Mouse (Mus musculus) cerebellum, postnatal 14 days (tissue): ENCODE measurements at regions not wholly inside any gene's neighbourhood (a gene's known extent, or its start where the extent isn't known, plus 50 kb on each side); places are given as distances from the start of the nearest gene placed in this dataset.

ENCODE experiments used
- DNase-seq, 2 experiments: peaks; one replicate each; pipeline ENCODE4 v3.0.0; 2021; ENCODE audit warnings: mixed read lengths in 2 of 2

DNA sequence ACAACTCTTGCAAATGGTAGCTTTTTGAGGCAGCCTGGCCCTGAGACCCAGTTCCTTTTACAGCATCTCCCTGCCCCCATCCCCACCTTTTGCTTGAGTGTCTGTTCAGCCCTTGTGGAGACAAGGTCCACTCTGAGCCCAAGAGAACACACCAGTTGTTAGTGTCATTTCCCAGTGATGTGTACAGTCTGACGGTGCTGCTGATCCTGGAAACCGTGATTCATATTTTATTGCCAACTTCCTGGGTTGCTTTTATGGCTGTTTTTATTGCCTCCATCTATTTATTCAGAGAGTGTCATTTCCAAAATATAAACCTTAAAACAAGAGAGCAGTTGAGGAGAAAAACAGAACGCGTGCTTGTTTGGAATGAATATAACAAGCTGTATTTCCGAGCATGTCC lies 309.6 kb upstream of the Isl1 start:
- no peak for DNase-seq

DNA sequence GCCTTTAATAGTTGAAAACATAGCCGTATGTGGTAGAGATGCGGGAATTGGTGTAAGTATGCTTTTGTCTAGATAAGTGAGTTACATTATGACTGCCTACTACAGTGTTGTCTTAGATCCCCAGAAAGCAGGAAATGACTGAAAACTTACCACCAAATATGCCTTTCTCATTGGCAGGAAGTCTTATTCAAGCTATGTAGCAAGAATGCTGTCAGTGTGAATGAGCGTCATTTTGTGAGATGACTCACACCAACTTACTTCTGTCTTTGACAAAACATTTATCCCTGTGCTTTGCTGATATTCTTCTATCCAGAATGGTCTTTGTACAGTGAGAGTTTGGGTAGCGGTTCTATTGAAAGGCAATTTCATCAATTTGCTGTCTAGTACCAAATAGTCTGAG lies 286.9 kb upstream of the Isl1 start:
- no peak for DNase-seq

DNA sequence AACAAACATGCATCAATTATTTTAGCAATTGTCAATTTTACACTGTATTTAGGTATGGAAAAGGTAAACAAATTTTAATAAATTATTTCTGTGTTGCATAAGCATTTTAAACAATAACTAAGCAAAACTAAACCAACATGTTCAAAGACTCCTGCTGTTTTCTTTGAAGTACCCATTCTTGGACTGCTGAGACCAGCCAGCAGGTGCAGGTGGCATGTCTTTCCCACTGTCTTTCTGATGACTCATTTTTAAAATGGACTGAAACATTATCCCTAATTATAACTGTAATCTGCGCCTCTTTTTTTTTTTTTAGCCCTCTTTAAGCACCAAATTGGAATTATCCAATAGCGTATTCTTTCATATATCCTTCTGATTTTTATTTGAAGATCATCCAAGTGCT lies 286.0 kb upstream of the Isl1 start:
- no peak for DNase-seq

- DNase-seq: no peak
Measured at GRCm38 (mm10) chr13:116575958-116576335, 266.5 kb upstream of the Isl1 start.

- no peak for DNase-seq
Measured at GRCm38 (mm10) chr13:116575274-116575957, 265.9 kb upstream of the Isl1 start.

DNA sequence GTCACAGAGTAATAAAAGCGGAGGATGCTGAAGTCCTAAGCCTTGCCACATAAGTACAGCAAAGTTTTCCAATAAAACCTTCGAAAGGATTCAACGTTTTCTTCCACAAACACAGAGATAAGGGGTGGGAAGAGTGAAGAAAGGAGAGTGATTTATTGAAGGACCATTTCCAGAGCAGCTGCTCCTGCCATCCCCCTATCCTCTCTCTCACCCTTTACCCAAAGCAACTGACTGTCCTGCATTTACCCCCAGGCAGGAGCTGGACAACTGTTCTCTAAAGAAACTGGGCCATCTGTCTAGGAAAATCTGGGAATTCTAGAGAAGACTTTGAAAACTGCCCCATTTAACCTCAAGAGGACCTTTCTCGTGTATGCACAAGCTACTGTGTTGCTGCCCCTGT lies 245.6 kb upstream of the Isl1 start:
- DNase-seq: no peak

- no peak for DNase-seq
Measured at GRCm38 (mm10) chr13:116535211-116535610, 225.7 kb upstream of the Isl1 start.

DNA sequence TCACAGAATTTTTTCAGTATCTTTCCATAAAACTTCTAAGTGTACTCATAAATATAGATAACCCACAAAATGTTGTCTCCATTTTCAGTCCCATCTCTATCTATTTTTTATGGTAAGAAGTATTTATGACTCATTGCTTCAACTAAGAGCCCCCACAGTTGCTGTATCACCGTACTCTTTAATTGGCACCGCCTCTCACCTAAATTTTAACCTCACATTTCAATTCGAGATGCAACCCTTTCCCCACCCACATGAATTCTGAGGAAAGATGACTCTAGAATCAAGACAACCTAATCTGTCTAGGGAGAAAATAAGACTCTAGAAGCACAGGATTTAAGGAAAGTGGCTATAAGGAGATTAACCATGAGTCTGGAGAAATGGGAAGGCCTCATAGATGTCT lies 223.7 kb upstream of the Isl1 start:
- no peak for DNase-seq

- no peak for DNase-seq
Measured at GRCm38 (mm10) chr13:116528289-116528688, 218.8 kb upstream of the Isl1 start.

GRCm38 (mm10) chr13:116527037-116527436 lies 217.5 kb upstream of the Isl1 start:
- no peak for DNase-seq

- DNase-seq: peak; percentile 15 to 17
Measured at GRCm38 (mm10) chr13:116523713-116524303, 214.3 kb upstream of the Isl1 start.

DNA sequence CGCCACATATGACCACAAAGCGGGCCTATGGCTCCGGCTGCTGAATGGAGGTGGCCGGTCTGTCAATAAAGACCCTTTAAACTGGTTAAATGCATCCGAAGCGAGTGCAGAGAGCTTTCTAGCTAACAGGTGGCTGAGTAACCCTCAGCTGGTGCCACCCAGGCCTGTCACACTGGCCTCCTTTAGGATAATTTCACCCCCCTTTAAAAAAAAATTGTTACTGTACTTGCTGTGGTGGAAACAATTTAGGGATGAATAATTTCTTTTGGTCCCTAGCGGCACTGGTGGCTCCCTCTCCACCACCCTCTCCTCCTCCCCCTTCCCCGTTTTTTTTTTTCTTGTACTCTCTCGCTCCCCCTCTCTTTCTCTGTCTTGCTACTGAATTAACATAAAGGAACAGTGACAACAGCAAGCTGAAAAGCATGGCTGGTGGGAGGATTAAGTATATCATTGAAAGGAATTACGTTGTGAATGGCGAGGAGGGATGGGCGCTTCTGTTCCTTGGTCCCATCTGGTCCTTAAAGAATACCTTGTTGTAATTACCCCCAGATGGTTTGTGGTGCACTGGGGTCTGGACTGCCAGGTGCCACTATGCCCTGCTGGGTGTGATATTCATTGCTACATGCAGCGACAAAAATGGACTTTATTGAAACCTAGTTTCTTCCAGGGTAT lies 205.3 kb upstream of the Isl1 start:
- peak in 1 of 2 experiments; percentile 3 for DNase-seq

DNA sequence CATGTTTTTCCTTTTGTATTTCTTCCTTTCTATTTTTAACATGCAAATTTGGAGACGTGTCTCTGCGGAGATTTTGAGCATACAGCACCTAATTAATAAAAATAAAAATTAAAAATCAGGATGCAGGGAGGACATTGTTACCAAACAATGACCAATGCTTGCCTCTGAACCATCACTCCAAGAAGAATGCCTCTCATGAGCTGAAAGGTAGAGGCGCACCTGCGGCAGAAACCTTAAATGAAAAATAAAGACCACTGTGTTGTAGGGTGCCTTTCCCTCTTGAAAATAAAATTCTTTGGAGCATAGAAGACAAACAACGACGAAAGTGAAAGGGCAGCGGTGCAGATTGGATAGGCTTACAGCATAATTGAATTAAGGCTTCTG lies 204.8 kb upstream of the Isl1 start:
- peak in 1 of 2 experiments; percentile 3 for DNase-seq

GRCm38 (mm10) chr13:116512398-116512797 lies 202.9 kb upstream of the Isl1 start:
- no peak for DNase-seq

DNA sequence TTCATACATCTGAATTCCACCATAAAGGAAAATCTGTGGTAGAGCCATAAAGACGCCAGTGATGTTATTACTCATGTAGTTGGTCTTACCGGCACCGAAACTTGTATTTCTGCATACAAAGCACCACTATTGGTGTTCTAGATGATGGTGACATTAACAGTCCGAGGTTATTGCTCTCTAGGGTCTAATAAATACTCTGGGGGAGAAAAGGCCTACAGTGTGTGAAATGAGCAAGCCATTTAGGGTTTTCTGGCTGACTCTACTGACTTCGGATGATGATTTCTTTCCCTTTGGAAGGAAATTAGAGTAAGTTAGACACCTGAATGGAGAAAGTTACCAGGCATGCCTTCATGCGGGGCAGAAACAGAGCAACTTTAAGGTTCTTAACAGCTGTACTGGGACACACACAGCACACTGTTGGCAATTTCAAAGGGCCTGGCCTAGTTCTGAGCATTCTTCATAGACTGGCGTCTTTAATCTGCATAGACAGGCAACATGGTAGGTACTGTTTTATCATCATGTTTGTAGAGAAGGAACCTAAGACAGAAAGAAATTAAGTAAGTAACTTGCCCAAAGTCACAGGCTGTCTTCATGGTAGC lies 198.8 kb upstream of the Isl1 start:
- no peak for DNase-seq

- no peak for DNase-seq
Measured at GRCm38 (mm10) chr13:116497659-116498414, 188.3 kb upstream of the Isl1 start.

DNA sequence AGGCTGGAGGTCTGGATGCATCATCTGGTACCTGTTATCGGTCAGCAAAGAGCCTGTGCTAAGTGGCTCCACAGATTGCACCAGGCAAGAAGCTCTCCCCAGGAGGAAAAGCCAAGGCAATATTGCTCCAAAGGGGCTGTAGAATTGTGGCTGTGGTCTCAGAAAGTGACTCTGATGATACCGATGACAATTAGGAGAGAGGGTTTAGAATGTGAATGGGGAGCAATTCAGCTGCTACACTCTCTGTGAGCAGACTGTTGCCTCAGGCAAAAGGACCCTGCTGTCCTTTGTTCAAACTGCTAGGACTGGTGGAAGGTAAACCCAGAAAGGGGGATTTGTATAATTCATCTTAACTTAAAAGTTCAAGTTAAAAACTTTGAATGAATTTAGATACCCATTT lies 186.2 kb upstream of the Isl1 start:
- DNase-seq: no peak

- DNase-seq: no peak
Measured at GRCm38 (mm10) chr13:116489420-116489819, 179.9 kb upstream of the Isl1 start.

DNA sequence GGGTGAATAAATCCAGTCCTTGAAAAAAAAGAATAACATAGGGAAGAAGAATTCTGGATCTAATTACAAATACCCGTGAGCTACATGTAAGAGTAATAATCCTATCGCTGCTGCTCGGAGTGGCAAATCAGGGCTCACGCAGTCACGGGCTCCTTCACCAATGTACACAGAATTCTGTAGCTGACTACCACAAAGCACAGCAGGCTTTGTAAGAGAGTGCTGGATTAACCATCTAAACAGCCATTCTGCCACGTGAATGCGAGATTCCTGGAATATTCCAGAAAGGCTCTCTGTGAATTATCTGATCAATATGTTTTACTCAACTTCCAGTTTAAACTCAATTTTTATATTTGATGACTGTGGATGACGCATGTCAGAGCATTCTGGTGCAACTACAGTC lies 165.1 kb upstream of the Isl1 start:
- DNase-seq: no peak

- DNase-seq: peak; percentile 48 to 63
Measured at GRCm38 (mm10) chr13:116461757-116462156, 152.3 kb upstream of the Isl1 start.

DNA sequence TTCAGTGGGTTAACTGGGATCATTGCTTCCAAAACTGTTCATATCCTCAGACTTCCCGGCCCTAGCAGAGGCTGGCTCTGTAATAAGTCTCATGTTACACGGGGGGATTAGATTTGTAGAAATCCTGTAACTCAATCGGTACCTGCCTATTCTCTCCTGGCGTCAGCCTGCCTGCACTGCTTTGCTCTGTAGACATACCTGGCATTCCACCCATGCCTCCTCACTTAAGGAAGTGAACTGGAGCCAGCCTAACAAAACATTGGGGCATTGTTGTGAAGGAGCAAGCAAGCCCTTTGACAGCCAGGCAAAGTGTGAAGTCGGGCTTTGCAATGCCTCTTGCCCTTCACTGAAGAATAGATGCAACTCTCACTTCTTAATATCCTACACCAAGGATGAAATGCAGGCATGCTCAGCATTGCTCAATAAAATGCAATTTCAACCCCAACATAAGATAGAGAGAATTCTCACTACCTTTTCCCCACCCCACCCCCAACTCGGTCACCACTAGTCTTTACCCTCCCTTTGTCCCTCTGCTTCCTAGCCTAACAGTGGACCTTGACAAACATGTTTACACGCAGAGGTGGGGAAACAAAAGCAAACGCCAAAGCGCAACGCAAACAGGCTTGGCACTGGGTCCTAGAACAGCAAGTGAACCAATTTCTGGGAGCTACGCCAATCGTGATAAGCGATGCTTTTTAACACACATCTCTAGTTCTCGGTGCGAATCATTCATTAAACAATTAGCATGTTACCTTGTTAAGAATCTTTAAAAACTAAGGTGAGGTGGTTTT lies 133.9 kb upstream of the Isl1 start:
- DNase-seq: peak; percentile 36 to 43

DNA sequence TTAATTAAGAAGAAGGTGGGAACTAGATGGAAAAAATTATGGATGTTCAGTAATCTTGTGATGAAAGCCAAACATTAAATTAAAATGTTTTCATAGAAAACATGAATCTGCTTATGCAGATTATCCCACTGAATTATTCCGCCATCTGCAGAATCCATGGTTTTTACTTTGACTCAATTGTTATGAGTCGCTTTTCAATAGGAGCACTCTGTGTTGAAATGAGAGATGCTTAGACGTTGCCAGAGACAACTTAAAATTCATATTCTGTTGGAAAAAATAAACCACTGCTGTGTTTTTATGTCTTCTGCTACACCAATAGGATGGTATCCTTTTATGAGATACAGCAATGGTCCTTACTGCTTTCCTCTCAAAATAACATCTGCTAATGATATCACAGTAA lies 108.3 kb upstream of the Isl1 start:
- DNase-seq: no peak
